Mouse (Mus musculus) cerebellum, postnatal 36 days (tissue): Measurements from ENCODE around the gene Rps8.
"Not testable (repeated sequence)": the region's sequence is repeated elsewhere in the genome, so short reads cannot be mapped to it uniquely, and the experiment has no call there.

Experiments used
- DNase-seq, 2 experiments: peaks; one replicate each; pipeline ENCODE4 v3.0.0; 2021 to 2022; ENCODE audit warnings: mixed read lengths in 2 of 2

Rps8 gene

GRCm38 (mm10) chr4:117155792-117156355 is at the start of gene Rps8:
Gene Rps8 (minus strand): TSS chr4:117156243.
- DNase-seq, result peak; percentile 84 to 87

DNA sequence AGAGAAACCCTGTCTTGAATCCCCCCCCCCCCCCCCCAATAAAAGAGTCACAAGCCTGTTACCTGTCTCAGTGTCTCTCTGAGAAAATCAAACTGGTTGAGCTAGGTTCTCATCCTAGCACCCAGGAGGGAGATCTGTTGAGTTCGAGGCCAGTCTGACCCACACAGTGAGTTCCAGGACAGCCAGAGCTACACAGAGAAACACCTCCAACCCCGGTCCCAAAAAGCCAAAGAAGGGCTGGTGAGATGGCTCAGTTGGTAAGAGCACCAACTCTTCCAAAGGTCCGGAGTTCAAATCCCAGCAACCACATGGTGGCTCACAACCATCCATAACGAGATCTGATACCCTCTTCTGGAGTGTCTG is 46.9 kb upstream of the Rps8 start:
- no peak for DNase-seq

GRCm38 (mm10) chr4:117202046-117202991 is 46.3 kb upstream of the Rps8 start:
- DNase-seq, result peak in 1 of 2 experiments; percentile 35

- DNase-seq, result no peak
These were observed 35.8 kb upstream of the Rps8 start for GRCm38 (mm10) chr4:117191804-117192203.

GRCm38 (mm10) chr4:117190660-117191059 is 34.6 kb upstream of the Rps8 start:
- no peak for DNase-seq

DNA sequence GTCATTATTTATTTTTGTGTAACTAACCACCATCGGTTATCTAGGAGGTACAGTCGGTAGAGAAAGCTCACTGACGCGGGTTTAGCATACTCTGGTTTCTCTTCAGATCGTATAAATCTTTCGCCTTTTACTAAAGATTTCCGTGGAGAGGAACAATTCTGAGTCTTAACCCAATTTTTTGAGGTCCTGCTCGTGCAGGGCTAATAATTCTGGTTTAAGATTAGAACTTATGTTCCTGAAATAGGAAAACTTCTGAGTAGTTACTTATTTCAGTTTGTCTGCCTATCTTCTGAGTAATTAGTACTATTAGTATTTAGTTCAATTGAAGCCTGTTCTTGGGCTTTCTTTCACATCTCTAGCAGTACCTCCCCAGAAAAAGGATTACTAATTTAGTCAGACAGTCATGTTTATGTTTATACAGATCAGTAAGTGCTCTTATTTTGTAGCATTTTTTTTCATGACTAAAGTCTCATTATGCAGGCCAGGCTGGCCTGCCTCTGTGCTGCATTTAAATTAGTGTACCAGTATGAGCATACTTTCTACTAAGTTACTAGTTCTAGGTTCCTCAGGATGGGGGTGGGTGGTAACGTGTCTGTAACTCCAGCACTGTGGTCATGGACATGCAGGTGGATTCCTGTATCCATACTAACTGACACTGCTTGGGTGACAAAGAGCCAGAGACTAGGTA is 34.0 kb upstream of the Rps8 start:
- peak in 1 of 2 experiments; percentile 49 for DNase-seq

DNA sequence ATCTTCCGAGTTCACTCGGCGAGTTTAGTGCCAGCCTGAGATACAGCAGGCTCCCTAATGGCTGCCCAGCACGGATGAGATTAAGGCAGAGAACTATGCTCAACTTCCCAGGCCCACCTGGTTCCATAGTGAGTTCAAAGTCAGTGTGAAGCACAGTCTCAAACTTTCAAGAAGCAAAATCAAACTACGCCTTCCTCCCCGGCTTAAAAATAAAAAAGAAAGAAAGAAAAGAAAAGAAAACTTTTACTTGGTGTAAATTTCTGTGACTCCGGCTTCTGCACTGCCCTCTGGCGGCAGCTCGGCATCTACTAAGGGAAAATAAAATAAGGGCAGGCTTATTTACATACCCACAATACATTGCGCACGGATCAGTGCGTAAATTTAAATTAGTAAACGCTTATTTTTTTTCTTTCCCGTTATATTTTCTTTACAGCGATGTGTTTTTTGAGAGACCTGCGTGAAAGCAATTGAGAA is 33.4 kb upstream of the Rps8 start:
- peak; percentile 79 to 83 for DNase-seq

DNA sequence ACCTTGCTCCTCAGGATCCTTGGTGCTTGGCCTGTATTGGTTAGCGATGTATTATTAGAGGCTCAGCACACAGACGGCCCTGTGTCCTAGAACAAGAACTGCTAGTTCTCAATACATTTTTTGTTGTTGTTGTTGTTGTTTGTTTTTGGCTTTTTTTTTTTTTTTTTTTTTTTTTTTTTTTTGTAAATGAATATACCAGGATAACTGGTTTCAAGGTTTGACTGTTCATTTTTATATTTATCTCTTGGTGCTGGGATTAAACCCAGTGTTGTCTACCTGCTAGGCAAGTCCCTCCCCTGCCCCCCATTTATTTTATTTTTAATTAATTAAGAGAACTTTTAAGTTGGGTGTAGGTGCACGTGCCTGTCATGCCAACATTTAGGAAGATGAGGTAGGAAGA is 32.9 kb upstream of the Rps8 start:
- no peak for DNase-seq

GRCm38 (mm10) chr4:117182759-117183096 is 26.7 kb upstream of the Rps8 start:
- DNase-seq, result not testable (repeated sequence)

DNA sequence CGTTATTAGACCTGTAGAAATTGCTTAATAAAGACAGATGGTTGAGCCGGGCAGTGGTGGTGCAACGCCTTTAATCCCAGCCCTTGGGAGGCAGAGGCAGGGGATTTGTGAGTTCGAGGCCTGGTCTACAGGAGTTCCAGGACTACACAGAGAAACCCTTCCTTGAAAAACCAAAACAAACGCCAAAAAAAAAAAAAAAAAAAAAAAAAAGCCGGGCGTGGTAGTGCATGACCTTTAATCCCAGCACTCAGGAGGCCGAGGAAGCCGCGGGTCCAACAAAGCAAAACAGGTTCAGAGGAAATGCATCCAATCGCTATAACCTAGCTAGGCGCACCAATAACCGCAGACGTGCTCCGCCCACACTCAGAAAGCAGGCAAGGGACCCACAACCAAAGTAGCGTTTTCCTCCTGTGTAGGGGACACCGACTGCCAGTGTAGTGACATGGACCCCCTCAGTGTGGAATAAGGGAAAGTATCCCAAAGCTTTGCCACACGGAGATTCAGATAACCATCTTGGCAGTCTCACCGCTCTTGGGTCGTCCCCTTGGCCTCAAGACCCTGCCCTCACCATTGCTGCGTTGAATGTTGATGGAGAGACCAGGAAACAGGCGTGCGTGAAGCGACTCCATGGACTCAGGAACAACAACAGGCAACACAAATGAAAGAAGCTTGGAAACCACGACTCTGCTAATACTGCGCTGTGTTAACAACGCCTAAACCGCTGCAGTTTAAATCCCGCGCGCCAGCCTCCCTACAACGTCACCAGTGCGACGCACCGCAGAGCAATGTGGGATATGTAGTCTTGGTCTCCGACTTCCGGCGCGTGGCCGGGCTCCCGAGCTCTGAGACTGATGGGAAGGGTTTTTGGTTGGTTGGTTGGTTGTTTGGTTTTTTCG is 26.1 kb upstream of the Rps8 start, which contains the start of gene Kif2c:
Gene Kif2c, minus strand, starts transcription at position 777 of the 896 bp plus-strand sequence.
- DNase-seq, result peak; percentile 90 to 93

DNA sequence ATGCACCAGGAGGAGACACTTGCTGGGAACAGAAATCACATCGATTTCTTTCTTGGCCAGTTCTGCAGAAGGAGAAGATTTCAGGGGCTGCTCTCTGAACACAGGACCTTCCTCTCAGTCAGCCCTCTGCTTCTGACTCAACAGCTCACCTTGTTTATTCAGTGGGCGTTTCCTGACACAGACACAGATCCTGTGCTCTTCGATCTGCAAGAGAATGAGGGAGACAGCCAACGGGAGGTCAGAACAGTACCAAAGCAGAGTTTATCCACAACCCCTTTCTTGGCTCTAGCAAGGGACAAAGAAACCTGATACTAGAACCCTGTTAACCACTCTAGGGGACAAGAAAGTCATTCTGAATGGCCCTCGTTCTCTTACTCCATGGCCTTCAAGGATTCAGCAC is 13.9 kb upstream of the Rps8 start:
- no peak for DNase-seq

DNA sequence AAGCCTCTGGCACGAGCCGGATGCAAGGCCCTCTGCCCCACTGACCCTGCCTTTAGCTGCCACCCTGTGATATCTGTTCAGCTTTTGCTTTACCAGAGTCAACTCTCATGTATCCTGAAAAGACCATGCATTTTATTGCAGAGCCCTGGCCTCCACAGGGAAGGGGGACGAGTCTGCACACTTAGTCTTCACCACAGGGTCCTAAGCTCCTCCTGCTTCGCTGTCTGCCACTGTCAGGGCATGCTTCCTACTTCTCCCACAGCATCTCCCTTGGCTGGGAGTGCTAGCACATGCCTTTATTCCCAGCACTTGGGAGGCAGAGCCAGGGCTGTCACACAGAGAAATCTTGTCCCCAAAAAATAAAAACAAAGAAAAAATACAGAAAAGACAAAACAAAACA is 5.1 kb upstream of the Rps8 start:
- DNase-seq, result no peak

DNA sequence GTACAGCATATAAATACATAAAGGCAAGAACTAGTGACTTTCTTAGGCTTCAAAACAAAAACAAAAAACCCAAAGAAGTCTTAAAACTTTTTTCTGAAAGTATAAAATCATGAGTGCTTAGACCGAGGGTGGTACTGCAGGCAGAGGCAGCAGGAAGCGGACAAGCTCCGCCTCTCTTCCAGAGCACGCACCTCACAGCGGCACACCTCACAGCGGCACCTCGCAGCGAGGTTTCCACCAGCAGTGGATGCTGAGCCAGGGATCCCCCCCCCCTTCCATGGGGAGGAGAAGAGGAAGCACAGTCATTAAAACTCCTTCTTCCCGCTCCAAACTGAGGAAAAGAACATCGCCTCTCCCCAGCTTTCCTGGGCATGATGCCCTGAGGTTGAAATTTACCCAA is 3.6 kb upstream of the Rps8 start:
- no peak for DNase-seq

GRCm38 (mm10) chr4:117156372-117156771 is 329 bp upstream of the Rps8 start:
- DNase-seq, result no peak

DNA sequence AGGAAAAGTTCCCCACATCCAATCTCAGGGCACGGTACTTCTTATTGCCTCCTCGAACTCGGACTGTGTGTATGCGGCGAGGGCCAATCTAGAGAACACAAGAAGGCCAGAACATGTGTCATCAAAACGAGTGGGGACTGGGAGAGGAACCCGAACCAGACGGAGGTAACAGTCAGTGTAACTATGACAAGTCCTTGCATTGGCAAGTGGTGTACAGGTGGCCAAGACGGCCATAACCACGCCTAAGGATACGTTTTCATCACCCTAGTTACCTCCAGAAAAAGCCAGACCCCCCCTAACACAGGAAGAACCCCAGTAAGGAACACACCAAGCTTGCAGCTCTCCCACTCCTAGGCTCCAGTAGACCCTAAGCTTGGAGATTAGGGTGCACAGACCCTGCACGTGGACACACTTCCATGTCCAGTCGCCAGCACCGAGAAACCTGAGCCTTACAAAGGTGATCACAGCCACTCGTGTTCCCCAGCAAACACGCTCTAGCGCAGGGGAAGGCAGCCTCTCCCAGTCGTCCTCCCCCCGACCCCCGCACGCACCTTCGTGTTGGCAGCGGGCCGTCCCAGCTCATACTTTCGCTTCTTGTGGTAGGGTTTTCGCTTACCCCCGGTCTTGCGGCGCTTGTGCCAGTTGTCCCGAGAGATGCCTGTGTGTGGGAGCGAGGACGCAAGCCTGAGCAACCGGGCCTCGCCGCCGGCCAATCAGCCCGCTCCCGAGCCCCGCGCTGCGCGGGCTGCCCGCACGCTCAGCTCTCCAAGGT is 837 bp downstream of the Rps8 start:
- no peak for DNase-seq

DNA sequence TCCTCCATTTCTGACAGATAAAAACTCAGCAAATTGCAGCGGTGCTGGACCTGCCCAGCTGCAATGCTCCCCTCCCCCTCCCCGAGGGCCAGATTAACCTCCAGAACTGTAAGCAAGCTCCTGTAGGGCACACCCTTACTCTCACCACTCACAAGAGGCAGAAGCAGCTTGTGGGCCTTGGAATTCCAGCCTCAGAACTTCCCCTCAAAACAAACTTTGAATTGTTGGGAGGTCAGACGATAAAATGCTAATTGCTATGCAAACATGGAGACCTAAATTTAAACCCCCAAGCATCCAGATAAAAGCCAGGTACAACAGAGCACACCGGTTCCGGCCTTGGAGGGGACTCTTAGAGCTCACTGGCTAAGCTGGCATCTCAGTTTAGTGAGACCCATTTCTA is 3.3 kb downstream of the Rps8 start:
- DNase-seq, result no peak

- no peak for DNase-seq
These were observed 4.6 kb downstream of the Rps8 start for GRCm38 (mm10) chr4:117151416-117151815.

- no peak for DNase-seq
These were observed 5.8 kb downstream of the Rps8 start for GRCm38 (mm10) chr4:117150212-117150733.

DNA sequence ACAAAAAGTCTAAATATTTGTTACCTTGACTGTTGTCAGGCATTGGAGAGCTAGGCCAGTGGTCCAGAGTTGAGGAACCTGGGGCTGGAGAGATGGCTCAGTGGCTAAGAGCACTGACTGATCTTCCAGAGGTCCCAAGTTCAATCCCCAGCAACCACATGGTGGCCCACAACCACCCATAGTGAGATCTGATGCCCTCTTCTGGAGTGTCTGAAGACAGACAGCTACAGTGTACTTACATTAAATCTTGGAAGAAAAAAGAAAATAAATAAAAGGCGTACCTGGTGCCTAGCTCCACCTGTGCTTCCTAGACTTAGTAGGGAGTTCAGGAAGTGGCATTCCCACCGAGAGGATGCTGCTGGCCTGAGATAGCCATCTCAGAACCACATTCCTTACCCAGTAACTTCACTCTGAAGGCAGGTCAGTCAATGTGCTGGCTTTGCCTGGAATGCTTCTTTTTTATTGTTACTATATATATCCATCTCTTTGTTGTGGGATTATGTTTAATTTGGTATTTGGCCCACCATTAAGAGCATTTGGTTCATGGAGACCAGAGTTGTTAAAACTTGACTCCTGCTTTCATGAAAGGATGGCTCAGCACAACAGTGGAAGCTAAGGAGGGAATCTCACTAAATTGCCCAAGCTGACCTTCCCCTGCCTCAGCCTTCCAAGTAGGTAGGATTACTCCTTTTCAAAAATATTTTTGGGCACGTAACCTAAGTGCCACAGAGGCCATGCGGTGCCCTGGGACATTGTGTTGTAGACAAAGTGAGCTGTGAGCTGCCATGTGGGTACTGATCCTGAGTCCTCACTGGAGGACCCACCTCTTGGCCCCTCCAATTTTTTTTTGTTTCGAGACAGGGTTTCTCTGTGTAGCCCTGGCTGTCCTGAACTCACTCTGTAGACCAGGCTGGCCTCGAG is 6.5 kb downstream of the Rps8 start:
- no peak for DNase-seq

GRCm38 (mm10) chr4:117148815-117149214 is 7.2 kb downstream of the Rps8 start:
- DNase-seq, result no peak
